Mouse (Mus musculus): ENCODE measurements around the gene Ip6k2. TPM values are rescaled to one million over a fixed set of nuclear protein-coding genes. Genes with fewer than 3 reads are reported as not detected.

Gene Ip6k2
- total RNA-seq, 1 experiment from 2014 or later, result 52.2 TPM

DNA sequence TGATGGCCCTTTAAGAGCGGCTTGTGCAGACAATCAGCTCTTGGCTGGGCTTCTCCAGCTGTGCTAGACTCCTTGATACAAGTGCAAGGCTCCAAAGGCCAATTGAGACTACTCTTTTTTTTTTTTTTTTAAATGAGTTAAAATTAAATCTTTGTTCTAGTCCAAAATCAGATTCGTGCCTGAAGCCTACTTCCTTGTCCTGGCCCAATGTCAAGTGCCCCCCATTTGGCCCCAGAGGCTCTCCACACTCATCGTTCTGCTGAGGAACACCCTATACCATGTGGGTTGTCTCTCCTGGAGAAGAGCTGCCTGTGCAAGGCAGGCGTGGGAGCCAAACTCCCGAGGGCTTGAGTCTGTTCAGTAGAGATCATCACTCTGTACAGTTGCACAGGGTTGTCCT lies 2.6 kb upstream of the Ip6k2 start:
- ATAC-seq (replicated peaks; ENCODE audit: low read depth, poor library complexity, severe bottlenecking), result no peak

DNA sequence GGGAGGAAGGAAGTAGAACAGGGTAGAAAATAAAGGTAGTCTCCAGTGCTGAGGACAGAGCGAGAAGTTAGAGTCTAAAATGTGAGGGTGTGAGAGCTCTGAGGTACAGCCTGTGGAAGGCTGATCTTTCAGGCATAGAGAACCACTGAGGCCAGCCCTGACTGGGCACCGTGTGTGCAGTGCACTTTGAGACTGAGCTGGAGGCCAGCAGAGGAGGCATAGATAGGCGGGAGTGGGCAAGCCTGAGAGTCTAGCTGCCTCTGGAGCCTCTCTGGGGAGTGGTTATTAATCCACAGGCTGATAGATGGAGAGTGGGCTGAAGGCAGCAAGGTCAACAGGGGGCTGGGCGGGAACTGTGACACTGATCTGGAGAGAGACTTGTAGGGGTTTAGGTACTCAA lies 1.7 kb upstream of the Ip6k2 start:
- ATAC-seq (replicated peaks; ENCODE audit: low read depth, poor library complexity, severe bottlenecking), result no peak

DNA sequence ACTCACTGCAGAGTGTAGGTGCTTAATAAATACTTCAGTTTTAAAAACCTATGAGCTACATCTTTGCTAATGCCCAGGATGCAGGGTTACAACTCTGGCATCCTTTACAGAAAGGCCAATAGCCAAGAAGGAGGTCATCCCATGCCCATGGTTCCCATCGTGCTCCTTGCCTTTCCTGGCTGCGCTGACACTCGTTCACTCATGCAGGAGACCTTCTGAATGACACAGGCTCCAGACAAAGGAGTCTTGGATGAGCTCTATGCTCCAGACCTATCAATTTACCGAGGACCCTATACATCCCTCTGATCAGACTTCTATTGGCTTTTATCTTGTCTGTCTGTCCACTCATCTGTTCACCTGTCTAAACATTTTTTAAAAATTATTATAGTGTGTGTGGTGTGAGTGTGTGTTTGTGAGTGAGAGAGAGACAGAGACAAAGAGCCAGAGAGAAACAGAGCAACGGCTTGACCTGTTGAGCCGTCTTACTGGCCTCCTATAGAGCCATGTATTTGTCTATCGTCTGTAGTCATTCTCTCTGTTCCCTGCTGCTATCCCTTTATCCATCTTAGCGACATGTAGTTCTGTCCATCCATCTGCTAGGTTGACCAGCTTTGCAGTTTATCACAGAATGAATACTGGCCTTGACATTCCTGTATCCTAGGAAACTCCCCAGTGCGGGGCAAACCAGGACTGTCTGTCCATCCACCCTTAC lies 604 bp upstream of the Ip6k2 start:
- ATAC-seq (replicated peaks; ENCODE audit: low read depth, poor library complexity, severe bottlenecking), result no peak; the same call in 1 of the 2 replicates

DNA sequence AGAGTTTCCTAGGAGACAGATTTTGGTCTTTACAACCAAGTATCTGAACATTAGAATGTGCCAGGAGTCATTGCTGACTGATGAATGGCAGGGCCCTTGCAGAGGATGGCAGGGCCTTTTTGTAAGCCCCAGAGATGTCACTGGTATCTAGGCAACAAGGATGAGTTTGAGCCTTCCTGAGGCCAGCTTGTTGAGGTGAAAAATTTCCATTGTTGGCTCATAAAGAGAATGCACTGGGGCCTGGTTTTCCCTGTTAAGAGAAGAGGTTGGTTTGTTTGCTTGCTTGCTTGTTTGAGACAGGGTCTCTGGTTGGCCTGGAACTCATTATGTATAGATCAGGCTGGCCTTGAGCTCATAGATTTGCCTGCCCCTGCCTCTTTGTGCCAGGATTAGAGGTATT lies 1.8 kb downstream of the Ip6k2 start:
- ATAC-seq (replicated peaks; ENCODE audit: low read depth, poor library complexity, severe bottlenecking), result no peak

DNA sequence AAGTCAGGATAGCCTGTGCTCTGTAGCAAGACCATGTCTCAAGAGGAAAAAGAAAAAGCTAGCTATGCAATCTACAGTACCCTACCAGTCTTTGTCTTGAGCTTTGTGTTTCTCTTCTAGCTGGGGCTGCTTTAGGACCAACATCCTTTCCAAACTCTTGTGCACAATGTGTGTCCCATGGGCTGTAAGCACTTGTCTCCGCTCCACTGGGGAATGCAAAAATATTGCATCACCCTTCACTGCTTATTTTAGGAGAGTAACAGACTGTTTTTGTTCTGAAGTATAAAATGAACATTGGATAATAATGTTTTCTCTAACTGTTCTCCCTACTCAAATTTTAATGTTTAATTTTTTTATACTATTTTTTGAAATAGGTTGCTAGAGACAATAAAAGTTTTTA lies 2.9 kb downstream of the Ip6k2 start:
- ATAC-seq (replicated peaks; ENCODE audit: low read depth, poor library complexity, severe bottlenecking), result no peak

DNA sequence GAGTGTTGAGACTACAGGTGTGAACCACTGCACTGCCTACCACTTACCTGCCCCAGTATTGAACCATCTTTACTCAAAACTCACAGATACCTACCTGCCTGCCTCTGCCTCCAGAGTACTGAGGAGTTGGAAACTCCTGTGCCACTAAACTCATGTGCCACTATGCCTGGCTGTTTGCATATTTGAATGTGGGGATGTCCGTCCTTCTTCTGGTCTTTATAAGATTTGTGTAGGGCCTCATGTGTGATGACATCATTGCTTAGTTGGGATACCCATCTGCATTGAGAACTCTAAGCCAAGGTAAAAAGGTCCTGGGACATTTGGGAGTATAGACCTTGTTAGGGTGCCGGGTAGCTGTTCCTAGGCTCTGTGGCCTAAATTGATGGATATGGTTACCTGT lies 3.5 kb downstream of the Ip6k2 start:
- no peak for ATAC-seq (replicated peaks; ENCODE audit: low read depth, poor library complexity, severe bottlenecking)

DNA sequence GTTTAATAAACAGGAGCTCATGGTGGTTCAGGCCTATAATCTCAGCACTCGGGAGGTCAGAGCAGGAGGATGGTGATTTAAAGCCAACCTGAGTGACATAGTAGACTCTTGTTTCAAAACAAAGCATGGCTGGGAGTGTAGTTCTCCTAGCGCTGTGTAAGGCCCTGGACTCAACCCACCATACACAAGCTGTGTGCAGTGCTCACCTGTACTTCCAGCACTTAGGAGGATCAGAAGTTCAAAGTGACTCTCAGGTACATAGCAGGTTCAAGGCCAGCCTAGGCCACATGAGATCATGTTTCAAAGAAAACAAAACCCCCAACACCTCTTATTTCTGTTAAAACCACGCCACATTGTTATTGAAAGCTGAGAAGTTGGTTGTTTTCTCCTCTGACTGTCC lies 5.1 kb downstream of the Ip6k2 start:
- ATAC-seq (replicated peaks; ENCODE audit: low read depth, poor library complexity, severe bottlenecking), result no peak

DNA sequence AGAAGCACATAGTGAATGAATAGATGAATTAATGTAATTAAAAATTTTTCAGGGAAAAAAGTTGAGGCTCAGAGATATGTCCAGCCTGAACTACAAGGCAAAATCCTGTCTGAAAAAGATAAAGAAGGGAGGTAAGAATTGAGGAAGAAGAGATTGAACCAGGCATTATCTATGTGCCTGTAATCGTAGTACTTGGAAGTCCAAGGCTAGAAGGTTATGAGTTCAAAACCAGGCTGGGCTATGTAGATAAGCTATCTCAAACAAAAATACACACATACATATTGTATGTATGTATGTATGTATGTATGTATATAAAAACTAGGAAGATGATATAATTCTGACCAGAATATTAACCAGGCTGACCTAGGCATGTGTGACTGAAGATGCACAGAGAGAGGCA lies 8.7 kb downstream of the Ip6k2 start:
- 0 out of 2 replicates have a peak, but pooled peaks have one; percentile 19 for ATAC-seq (replicated peaks; ENCODE audit: low read depth, poor library complexity, severe bottlenecking)

DNA sequence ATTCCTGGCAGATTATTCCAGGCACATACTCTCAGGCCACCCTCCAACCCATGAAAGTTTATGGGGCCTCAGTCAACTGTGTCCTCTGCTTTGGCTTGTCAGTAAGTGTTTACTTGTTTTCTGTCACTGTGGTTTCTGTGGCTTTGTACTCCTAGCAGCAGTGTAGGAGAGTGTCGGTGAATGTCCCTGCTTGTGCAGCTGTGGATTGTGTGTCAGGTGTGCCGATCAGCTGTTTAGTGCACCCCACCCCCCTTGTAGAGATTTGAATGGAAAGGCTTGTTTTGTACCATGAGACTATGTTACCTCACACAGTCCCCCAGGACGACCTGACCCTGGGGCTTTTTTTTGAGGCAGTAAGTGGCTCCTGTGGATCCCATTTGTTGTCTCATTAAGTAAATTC lies 9.1 kb downstream of the Ip6k2 start:
- no peak for ATAC-seq (replicated peaks; ENCODE audit: low read depth, poor library complexity, severe bottlenecking)

DNA sequence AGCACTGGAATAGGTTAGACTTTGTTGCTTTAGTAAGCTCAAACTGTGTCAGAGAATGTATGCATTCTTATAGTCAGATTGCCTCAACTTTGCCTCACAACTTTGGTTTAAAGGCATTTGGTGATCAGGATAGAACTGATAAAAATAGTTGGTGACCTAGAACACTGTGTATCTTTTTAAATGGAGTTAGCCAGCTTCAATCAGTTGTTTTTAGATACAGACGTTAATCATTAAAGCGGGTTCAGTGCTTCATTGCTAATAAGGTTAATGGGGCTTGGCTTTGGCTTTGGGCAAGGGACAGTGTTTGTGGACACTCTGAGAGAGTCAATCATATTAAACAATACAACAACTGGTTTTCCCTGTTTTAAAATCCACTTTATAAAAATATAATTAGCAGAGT lies 11.7 kb downstream of the Ip6k2 start:
- ATAC-seq (replicated peaks; ENCODE audit: low read depth, poor library complexity, severe bottlenecking), result no peak

DNA sequence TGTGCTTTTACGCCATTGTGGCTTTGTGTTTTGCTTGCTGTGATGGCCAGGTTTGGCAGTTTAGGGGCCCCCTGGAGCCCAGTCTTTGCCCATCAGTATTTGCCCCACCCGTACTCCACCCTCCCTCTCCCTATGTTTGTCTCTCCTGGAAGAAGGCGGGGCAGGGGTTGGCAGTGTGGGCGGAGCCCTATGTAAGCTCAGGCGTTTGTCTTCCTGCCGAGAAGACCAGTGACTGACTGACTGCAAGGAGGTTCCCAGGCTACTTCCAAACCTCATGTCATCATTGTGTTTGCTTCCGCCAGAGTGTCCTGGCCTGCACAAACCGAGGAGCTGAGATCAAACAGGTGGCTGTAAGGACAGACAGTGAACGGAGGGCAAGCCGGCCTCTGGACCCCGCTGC lies 12.2 kb downstream of the Ip6k2 start:
- peak; percentile 71 for ATAC-seq (replicated peaks; ENCODE audit: low read depth, poor library complexity, severe bottlenecking)

DNA sequence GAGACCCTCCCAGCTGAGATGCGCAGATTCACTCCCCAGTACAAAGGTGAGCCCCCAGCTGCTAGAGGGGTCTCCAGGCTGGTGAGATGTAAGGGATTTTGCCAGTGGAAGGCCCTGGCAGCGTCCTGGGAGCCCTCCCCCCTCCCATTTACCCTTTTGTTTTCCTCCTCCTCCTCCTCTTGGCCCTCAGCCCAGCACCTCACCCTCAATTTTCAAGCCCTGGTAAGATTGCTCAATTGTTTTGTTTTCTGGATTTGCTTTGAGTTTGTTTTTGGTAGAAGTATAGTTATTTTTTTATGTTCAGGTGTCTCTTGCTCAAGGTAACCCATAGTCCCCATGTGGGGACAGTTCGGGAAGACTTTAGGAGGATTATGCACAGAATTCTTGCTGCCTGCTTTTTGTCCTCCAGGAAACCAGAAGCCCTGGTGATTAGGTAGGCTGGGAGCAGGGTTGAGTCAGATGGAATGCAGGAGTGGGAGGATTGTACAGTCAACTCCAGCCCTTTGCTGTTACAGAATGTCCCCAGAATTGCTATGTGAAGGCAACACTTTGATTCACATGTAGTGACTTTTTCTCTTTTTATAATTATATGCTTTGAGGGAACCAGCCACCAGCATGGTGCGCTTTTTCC lies 12.9 kb downstream of the Ip6k2 start:
- ATAC-seq (replicated peaks; ENCODE audit: low read depth, poor library complexity, severe bottlenecking), result no peak

DNA sequence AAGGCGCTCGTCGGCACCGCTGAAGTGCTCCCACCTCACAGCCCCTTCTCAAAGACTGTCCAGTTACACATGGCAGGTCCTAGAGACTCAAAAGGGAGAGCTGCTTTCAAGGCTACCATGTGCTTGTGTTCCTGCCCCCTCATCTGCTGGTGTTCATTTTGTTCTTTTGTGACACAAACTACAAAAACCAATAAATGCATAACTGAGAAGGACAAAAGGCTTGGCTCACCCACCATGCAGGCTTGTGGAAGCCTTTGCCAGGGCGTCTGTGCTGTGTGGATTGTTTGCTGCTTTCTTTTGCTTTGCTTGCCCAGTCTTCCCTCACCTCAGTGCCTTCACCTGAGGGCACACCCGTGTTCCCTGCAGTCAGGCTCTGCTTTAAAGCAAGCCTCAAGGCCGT lies 13.9 kb downstream of the Ip6k2 start:
- ATAC-seq (replicated peaks; ENCODE audit: low read depth, poor library complexity, severe bottlenecking), result no peak

DNA sequence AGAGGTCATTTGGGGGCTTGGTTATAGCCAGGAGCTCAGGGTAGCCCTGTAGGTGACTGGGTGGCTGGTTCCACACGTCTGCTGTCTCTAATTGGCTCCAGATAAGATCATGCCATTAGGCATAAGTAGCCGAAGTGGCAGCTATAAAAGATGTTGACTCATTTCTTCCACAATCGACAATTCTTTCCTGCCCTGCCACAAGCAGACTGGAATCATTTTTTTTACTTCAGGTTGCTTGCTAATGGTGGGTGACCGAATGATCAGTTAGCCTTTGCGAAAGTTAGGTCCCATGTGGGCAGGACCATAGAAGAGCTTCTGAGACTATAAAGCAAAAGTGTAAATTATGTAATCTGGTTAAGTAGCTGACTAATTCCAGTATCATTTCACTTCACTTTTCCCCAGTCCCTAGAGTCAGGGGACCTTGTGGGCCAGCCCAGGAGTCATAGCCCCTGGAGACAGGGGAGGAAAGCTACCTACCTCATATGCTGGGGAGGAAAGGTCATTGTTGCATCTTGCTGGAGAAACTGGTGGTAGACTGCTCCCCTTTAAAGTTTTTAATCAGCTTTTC lies 15.0 kb downstream of the Ip6k2 start:
- ATAC-seq (replicated peaks; ENCODE audit: low read depth, poor library complexity, severe bottlenecking), result no peak

DNA sequence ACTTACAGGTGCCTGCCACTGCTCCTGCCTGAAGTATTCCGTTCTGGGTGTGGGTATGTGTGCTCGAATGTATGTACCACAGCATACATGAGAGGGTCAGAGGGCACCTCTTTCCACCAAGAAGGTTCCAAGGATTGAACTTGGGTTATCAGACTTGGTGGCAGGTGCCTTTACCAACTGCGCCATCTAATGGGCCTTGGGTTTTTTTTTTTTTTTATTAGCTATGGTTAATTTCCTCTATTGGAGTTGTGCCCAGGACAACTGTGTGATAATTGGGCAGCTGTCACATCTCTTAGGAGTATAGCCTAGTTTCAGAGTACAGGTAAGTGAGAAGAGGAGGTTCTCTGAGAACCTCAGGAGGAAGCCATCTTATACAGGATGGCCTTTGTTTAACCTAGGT lies 16.0 kb downstream of the Ip6k2 start:
- no peak for ATAC-seq (replicated peaks; ENCODE audit: low read depth, poor library complexity, severe bottlenecking)

DNA sequence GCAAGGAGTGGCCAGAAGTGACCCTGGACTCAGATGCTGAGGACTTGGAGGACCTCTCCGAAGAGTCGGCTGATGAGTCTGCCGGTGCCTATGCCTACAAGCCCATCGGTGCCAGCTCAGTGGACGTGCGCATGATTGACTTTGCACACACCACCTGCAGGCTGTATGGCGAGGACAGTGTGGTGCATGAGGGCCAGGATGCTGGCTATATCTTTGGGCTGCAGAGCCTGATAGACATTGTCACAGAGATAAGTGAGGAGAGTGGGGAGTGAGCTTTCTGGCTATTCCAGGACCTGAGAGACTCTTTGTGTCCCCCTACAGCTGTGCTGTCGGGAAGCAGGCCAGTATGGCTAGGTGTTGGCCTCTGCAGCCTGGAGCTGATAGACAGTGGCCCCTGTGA lies 22.2 kb downstream of the Ip6k2 start:
- ATAC-seq (replicated peaks; ENCODE audit: low read depth, poor library complexity, severe bottlenecking), result no peak

DNA sequence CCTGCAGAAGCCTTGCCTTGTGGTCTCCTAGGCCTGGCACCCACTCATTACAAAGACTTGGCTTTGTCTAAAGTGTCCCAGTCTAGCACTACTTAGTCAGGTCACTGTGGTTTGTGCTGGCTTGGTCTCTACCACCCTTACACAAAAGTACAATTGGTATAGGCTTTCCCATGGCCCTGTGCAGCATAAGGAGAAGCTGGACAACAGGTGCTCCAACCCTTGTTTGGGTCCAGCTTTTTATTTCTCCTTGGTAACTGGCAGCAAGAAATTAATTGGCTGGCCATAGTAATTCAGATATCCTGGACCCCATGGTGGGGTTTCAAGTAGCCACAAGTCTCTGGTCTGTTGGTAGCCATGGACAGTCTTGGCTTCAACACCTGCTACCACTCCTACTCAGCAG lies 22.8 kb downstream of the Ip6k2 start:
- ATAC-seq (replicated peaks; ENCODE audit: low read depth, poor library complexity, severe bottlenecking), result no peak

DNA sequence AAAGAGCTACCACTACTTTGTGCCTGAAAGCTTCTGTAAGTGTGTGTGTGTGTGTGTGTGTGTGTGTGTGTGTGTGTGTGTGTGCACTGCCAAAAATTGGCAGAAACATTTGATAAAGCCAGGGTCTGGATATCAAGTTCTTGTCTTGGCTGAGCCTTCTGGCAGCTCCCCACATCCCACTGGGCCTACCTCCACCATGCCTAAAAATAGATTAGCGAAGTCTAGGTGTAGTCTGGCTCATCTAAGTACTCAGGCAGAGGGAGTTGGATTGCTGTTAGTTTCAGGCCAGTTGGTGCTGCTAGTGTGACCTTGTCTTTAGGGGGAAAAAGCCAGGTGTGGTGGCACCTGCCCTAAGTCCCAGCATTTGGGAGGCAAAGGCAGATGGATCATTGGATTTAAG lies 23.2 kb downstream of the Ip6k2 start:
- ATAC-seq (replicated peaks; ENCODE audit: low read depth, poor library complexity, severe bottlenecking), result no peak

DNA sequence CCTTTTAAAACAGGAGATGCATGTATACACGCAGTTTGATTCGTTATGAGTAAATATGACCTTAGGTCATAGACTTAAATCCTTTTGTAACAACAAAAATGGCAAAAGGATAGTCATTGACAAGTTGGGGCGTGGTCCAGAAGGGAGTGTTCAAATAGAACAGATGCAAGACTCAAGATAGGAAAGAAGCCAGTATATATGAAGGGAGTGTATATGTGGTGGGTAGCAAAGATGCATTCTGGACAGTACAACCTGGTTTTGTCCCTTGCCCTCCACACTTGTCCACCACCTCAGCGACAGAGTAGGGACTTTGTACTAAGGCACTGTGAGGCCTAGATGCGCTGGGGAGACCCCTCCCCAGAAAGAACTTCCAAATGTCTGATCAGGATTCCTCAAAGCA lies 24.1 kb downstream of the Ip6k2 start:
- ATAC-seq (replicated peaks; ENCODE audit: low read depth, poor library complexity, severe bottlenecking), result peak; percentile 18; the same call in 1 of the 2 replicates

DNA sequence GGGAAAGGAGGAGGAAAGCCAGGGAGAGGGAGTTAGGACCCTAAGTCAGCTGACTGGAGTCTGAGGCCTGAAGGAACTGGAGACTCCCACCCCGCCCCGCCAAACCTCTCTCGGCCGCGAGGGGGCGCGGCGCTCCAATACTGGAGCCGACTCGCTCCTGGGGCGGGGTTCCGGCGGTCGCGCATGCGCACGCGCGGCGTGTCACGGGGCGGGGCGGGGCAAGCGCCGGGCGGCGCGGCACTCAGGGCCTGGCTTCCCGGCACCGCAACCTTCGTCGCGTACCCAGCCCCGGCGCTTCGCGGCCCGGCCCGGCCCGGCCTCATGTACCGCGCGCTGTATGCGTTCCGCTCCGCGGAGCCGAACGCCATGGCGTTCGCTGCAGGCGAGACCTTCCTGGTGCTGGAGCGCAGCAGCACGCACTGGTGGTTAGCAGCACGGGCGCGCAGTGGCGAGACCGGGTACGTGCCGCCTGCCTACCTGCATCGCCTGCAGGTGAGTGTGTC lies 24.6 kb downstream of the Ip6k2 start, which contains the start of gene Nckipsd:
TSS of gene Nckipsd (plus strand) at position 206 of the 503 bp plus-strand sequence.
- ATAC-seq (replicated peaks; ENCODE audit: low read depth, poor library complexity, severe bottlenecking), result peak; percentile 64

DNA sequence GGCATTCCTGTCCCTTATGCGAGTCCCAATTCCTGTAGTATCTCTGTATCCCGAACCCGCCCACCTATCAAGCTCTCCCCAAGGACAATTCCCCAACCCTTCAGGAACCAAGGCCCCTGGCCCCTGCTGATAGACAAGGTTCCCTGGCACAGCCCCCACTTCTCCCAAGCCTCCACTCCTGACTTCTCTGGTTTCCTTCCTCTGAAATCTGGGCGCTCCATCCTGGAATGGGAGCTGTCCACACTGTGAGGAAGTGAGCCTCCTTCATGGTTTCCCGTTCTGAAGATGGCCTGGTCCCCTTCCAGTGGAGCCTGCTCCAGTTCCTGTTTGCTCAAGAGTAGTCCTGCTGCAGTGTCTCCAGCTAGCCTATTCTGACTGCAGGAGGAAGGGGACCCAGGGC lies 25.6 kb downstream of the Ip6k2 start:
- ATAC-seq (replicated peaks; ENCODE audit: low read depth, poor library complexity, severe bottlenecking), result peak; percentile 16; the same call in 1 of the 2 replicates

Measured in common myeloid progenitor, adult 5-6 weeks (primary cell).